Mouse (Mus musculus): ENCODE results near the gene Rspry1. TPM values are rescaled to one million over a fixed set of nuclear protein-coding genes. Genes with fewer than 3 reads are reported as not detected.

Rspry1 gene
- 50.8 and 54.5 TPM in 2 replicates for polyA plus RNA-seq (2015; fragmentation: Nextera tagmentation; extraction: Ambion mirVana)

DNA sequence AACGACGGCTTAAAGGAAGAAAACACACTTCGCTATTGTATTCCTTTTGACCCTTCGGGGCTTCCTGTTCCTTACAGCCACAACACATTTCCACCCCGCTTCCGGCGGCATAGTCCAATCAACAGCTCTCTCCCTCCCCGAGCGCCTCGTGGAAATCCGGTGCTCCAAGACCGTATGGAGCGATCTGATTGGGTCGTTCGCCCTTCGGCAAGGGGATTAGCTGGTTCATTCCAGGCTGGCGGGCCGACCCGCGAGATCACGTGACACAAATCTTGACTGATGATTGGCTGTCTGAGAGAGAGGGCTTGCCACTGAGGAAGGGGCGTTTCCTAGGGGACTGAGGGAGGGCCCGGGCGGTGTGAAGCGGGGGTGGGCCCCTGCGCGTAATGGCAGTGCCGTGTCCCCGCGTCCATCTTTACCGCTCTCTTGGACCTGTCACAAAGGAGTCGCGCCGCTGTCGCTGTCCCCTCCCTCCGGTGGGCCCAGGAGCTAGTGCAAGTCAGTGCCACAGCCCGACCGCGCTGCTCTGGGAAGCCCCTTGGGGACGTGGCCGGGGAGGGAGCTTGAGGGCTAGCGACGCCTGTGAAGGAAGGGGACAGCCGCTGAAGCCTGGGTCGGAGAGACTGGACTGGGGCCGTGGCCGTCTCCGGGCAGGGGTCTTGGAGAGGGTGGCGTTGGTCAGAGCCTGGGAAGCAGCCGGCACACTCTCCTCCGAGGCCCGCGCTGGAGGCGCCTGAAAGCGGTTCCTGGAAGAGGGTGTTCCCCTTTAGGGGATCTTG lies at the start of gene Rspry1, which contains the start of gene Fam192a:
Rspry1 (plus strand) TSS at position 331 of the 779 bp plus-strand sequence.
Fam192a (minus strand) TSS at position 391 of the 779 bp plus-strand sequence.
- no peaks in the 10 kb centered on the region for H3K9me3 ChIP-seq (ENCODE audit: control insufficient read depth, low read length)
- H3K4me1 ChIP-seq (replicated peaks; ENCODE audit: control insufficient read depth, insufficient read depth, low read length): peaks cover 25% of the 10 kb centered on the region
- peak within 1 kb of the TSS; percentile 99 for H3K9ac ChIP-seq (replicated peaks; ENCODE audit: low read depth, low read length)
- H3K36me3 ChIP-seq (ENCODE audit: control insufficient read depth, insufficient read depth): no peaks in the 10 kb centered on the region
- peak; percentile 99 for ATAC-seq
- WGBS: under 1% methylated on average over 53 of the region's 55 CpGs
- H3K27ac ChIP-seq (ENCODE audit: low read length): peak within 1 kb of the TSS; percentile 90
- peak within 1 kb of the TSS; percentile 92 for H3K4me3 ChIP-seq (replicated peaks; ENCODE audit: low read length)
- peak within 1 kb of the TSS; percentile 99 for H3K4me2 ChIP-seq (ENCODE audit: low read length)
- H3K27me3 ChIP-seq (replicated peaks; ENCODE audit: control insufficient read depth, insufficient read depth, low read length): no peaks in the 10 kb centered on the region

DNA sequence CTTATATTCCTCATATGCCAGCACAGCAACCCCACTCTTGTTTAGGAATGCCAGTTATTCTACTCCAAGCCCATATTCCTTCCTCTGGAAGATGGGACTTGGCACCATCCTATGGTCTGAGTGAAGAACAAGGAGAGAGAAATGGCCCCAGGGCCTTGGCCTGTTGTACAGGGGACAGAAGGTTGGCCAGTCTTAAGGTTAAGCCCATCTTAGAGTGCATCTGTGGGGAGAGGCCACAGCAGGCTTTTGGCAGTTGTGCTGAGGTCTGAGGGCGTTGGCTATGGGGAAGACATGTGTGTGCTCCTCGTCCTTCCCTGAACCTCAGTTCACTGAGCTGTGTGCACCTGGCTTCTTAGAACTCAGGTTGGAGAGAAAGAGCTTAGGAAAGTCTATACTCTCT lies 49.0 kb upstream of the Rspry1 start:
- no peaks in the 10 kb centered on the region for H3K9me3 ChIP-seq (ENCODE audit: control insufficient read depth, low read length)
- H3K27me3 ChIP-seq (replicated peaks; ENCODE audit: control insufficient read depth, insufficient read depth, low read length): no peaks in the 10 kb centered on the region
- no peak overlapping the region for H3K9ac ChIP-seq (replicated peaks; ENCODE audit: low read depth, low read length)
- no peaks in the 10 kb centered on the region for H3K36me3 ChIP-seq (ENCODE audit: control insufficient read depth, insufficient read depth)
- peaks cover 19% of the 10 kb centered on the region for H3K4me1 ChIP-seq (replicated peaks; ENCODE audit: control insufficient read depth, insufficient read depth, low read length)
- no peak overlapping the region for H3K27ac ChIP-seq (ENCODE audit: low read length)
- H3K4me2 ChIP-seq (ENCODE audit: low read length): no peak overlapping the region
- WGBS: 60% methylated on average over 2 of the region's 2 CpGs
- H3K4me3 ChIP-seq (replicated peaks; ENCODE audit: low read length): no peak overlapping the region
- ATAC-seq: no peak

DNA sequence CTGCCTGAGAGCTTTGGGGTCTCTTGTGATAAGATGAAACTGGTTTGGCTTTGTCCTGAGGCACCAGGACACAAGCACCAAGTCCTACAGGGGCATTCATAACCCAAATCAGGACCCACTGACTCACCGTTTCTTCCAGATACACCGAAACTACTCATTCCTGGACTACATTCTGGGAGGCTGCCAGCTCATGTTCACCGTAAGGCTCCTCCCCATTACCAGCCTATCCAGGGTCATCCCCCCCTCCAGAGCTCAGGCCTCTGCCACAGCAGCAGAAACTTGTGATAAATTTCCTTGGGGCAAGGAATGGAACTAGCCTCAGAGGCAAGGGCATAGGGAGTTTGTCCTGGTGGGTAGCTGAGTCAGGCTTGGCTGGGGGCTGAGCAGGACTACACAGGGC lies 44.5 kb upstream of the Rspry1 start:
- 58% methylated on average over 3 of the region's 3 CpGs for WGBS
- no peaks in the 10 kb centered on the region for H3K27me3 ChIP-seq (replicated peaks; ENCODE audit: control insufficient read depth, insufficient read depth, low read length)
- no peak overlapping the region for H3K4me2 ChIP-seq (ENCODE audit: low read length)
- peaks cover 7% of the 10 kb centered on the region; the same call in 1 of the 2 replicates for H3K4me1 ChIP-seq (replicated peaks; ENCODE audit: control insufficient read depth, insufficient read depth, low read length)
- no peak overlapping the region for H3K27ac ChIP-seq (ENCODE audit: low read length)
- no peaks in the 10 kb centered on the region for H3K36me3 ChIP-seq (ENCODE audit: control insufficient read depth, insufficient read depth)
- H3K9me3 ChIP-seq (ENCODE audit: control insufficient read depth, low read length): no peaks in the 10 kb centered on the region
- H3K9ac ChIP-seq (replicated peaks; ENCODE audit: low read depth, low read length): no peak overlapping the region
- no peak for ATAC-seq
- H3K4me3 ChIP-seq (replicated peaks; ENCODE audit: low read length): no peak overlapping the region

DNA sequence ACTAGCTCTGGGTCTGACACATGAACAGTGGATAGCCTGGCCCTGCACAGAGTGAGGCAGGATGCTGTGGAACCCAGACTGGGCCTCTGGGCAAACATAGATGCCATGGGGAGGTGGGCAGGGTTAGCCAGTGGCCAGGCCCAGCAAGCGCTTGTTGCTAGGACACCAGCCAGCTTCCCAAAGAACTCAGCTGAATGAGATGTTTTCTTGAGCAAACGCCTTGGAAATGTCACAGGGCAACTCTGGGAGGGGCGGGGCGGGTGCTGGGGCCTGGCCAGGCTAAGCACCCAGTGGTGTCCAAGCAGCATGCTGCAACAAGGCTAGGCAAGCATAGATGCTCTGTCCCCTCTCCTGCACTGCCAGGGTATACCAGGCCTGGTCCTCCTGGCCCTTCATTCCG lies 40.5 kb upstream of the Rspry1 start:
- H3K4me2 ChIP-seq (ENCODE audit: low read length): no peak overlapping the region
- ATAC-seq: peak; percentile 81
- H3K4me3 ChIP-seq (replicated peaks; ENCODE audit: low read length): no peak overlapping the region
- H3K9ac ChIP-seq (replicated peaks; ENCODE audit: low read depth, low read length): no peak overlapping the region
- peaks cover 13% of the 10 kb centered on the region for H3K4me1 ChIP-seq (replicated peaks; ENCODE audit: control insufficient read depth, insufficient read depth, low read length)
- no peak overlapping the region for H3K27ac ChIP-seq (ENCODE audit: low read length)
- H3K27me3 ChIP-seq (replicated peaks; ENCODE audit: control insufficient read depth, insufficient read depth, low read length): no peaks in the 10 kb centered on the region
- no peaks in the 10 kb centered on the region for H3K9me3 ChIP-seq (ENCODE audit: control insufficient read depth, low read length)
- WGBS: 15% methylated on average over 5 of the region's 5 CpGs
- no peaks in the 10 kb centered on the region for H3K36me3 ChIP-seq (ENCODE audit: control insufficient read depth, insufficient read depth)

DNA sequence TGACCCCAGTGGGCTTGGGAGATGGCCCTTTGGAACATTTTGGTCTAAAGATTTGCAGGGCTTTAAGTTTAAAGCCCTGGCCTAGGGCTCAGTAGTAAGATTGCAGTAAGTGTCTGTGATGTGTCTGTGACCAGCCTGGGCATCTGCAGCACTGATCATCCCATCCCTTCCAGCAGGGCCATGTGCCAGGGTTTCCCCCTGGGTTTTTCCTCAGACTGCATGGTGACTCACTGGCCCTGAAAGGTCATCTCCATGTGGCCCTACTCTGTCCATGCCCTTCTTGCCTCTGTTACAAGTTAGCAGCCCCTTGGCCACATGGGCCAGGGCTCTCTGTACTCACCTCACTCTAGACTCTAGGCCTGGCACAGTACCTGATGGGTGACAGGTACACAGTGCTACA lies 37.3 kb upstream of the Rspry1 start:
- H3K9ac ChIP-seq (replicated peaks; ENCODE audit: low read depth, low read length): no peak overlapping the region
- H3K4me1 ChIP-seq (replicated peaks; ENCODE audit: control insufficient read depth, insufficient read depth, low read length): peaks cover 29% of the 10 kb centered on the region
- H3K36me3 ChIP-seq (ENCODE audit: control insufficient read depth, insufficient read depth): no peaks in the 10 kb centered on the region
- no peak overlapping the region for H3K4me3 ChIP-seq (replicated peaks; ENCODE audit: low read length)
- no peaks in the 10 kb centered on the region for H3K27me3 ChIP-seq (replicated peaks; ENCODE audit: control insufficient read depth, insufficient read depth, low read length)
- H3K27ac ChIP-seq (ENCODE audit: low read length): no peak overlapping the region
- ATAC-seq: no peak
- H3K4me2 ChIP-seq (ENCODE audit: low read length): no peak overlapping the region
- no peaks in the 10 kb centered on the region for H3K9me3 ChIP-seq (ENCODE audit: control insufficient read depth, low read length)

DNA sequence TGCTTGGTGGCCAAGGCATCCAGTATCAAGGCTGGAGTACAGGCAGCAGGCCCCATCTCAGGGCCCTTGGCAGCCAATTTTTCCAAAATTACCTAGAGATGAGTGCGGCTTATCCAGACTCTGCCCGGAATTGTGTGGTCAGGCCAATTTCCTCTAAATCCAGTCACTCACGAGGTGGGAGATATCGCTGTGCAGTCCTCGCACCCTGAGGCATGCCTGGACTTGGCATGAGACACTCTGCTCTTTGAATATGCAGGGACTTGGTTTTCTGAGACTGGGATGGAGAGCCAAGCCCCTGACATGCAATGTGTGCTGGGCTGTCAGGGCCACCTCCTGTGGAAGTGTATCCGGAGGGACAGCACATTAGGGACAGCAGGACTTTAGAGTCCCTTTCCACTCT lies 35.7 kb upstream of the Rspry1 start:
- no peak overlapping the region for H3K9ac ChIP-seq (replicated peaks; ENCODE audit: low read depth, low read length)

DNA sequence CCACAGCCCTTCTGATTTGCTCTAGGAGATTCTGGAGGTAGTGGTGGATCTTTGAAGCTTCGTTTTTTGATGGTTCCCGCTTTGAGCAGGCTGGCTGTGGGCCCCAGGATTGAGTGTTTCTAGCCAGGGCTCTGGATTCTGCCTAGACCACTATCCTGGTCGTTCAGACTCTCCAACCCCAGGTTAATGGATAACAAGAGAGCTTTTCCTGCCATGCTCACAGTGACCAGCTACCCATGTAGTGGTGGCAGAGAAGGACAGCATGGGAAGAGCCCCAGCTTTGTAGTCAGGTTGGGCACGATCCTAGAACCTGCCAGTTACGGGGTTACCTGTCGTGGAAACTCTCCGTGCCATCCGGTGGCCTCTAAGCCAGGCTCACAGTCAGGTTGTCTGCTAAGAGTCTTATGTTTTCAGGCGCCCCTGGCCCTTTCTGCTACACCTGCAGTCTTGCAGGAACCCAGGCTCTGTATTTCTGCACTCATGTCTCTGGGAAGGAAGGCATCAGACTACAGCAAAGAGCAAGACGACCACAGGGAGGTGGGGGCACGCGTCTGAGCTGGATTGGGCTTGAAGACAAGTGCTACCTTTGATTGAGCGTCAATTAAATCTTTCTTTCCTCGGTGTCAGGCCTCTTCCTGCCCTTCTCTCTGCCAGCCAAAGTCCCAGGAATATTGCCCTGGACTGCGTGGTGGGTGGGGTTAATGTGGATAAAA lies 35.1 kb upstream of the Rspry1 start:
- Histone ChIP-seq H3K9ac (replicated peaks; ENCODE audit: low read depth, low read length) (peak overlapping the region; percentile 24), H3K4me2 (ENCODE audit: low read length) (peak overlapping the region; percentile 32), H3K36me3 (ENCODE audit: control insufficient read depth, insufficient read depth) (no peaks in the 10 kb centered on the region), H3K4me3 (replicated peaks; ENCODE audit: low read length) (no peak overlapping the region), H3K9me3 (ENCODE audit: control insufficient read depth, low read length) (no peaks in the 10 kb centered on the region), H3K27me3 (replicated peaks; ENCODE audit: control insufficient read depth, insufficient read depth, low read length) (no peaks in the 10 kb centered on the region), H3K27ac (ENCODE audit: low read length) (peak overlapping the region; percentile 82), H3K4me1 (replicated peaks; ENCODE audit: control insufficient read depth, insufficient read depth, low read length) (peaks cover 23% of the 10 kb centered on the region)
- ATAC-seq: peak; percentile 57
- WGBS: 37% methylated on average over 15 of the region's 15 CpGs

More for the DNA sequence above, 35.7 kb upstream of the Rspry1 start:
- Histone ChIP-seq H3K27me3 (replicated peaks; ENCODE audit: control insufficient read depth, insufficient read depth, low read length) (no peaks in the 10 kb centered on the region), H3K4me1 (replicated peaks; ENCODE audit: control insufficient read depth, insufficient read depth, low read length) (peaks cover 28% of the 10 kb centered on the region), H3K4me2 (ENCODE audit: low read length) (no peak overlapping the region), H3K27ac (ENCODE audit: low read length) (peak overlapping the region; percentile 82; the same call in 1 of the 2 replicates), H3K36me3 (ENCODE audit: control insufficient read depth, insufficient read depth) (no peaks in the 10 kb centered on the region), H3K9me3 (ENCODE audit: control insufficient read depth, low read length) (no peaks in the 10 kb centered on the region), H3K4me3 (replicated peaks; ENCODE audit: low read length) (no peak overlapping the region)
- ATAC-seq: no peak
- 45% methylated on average over 6 of the region's 6 CpGs for WGBS

DNA sequence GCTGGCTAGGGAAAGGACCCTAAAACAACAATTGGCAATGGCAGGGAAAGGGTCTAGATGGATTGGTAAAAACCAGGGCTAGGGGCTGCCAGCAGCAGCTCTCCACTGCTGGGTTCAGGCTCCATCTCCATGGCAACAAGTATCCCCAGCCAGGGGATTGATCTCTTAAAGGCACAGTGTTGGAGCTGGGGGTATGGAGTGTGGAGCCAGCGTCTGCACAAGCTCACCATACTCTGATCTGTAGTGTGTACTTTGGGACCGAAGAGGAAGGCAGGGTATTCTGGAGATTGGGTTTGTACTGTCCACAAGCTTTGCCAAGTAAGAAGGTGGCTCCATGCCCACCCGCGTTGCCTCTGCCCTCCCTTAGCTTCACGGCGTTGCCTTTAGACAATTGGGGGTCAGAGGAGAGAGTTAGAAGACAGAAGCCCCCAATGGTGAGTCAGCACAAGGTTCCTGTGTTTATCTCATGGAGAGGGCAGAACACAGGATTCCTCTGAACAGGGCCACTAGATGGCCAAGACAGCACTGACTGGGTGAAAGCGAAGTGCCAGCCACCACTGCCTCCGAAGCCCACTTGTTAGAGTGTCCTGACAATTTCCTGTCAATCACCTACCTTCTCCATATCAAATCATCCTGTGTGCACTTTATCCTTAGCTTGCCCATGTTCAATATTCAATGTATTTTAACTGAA lies 34.4 kb upstream of the Rspry1 start:
- Histone ChIP-seq H3K4me3 (replicated peaks; ENCODE audit: low read length) (no peak overlapping the region), H3K9ac (replicated peaks; ENCODE audit: low read depth, low read length) (peak overlapping the region; percentile 11; the same call in 1 of the 2 replicates), H3K9me3 (ENCODE audit: control insufficient read depth, low read length) (no peaks in the 10 kb centered on the region), H3K27me3 (replicated peaks; ENCODE audit: control insufficient read depth, insufficient read depth, low read length) (no peaks in the 10 kb centered on the region), H3K27ac (ENCODE audit: low read length) (peak overlapping the region; percentile 82), H3K4me2 (ENCODE audit: low read length) (peak overlapping the region; percentile 32), H3K36me3 (ENCODE audit: control insufficient read depth, insufficient read depth) (no peaks in the 10 kb centered on the region), H3K4me1 (replicated peaks; ENCODE audit: control insufficient read depth, insufficient read depth, low read length) (peaks cover 23% of the 10 kb centered on the region)
- 37% methylated on average over 8 of the region's 8 CpGs for WGBS
- ATAC-seq: peak; percentile 92

DNA sequence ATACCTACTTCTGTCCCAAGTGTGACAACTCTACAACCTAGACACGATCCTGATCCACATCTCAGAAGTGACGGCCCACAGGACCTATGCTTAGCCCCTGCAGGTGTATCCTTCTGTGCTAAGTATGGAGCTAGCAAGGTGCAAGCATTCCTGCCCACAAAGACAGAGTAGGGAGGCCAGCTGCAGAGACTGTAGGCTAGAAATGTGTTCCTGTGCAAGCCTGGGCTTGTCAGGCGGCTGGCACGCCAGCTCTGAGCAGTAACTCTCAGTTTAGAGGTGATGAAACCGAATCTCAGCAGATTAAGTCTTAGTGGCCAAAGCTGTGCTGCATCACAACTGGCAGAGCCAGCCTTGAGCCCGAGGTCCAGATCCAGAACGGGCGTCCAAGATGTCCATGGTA lies 33.6 kb upstream of the Rspry1 start:
- Histone ChIP-seq H3K4me3 (replicated peaks; ENCODE audit: low read length) (no peak overlapping the region), H3K4me2 (ENCODE audit: low read length) (no peak overlapping the region), H3K36me3 (ENCODE audit: control insufficient read depth, insufficient read depth) (no peaks in the 10 kb centered on the region; the same call in 1 of the 2 replicates), H3K27ac (ENCODE audit: low read length) (no peak overlapping the region), H3K4me1 (replicated peaks; ENCODE audit: control insufficient read depth, insufficient read depth, low read length) (peaks cover 23% of the 10 kb centered on the region), H3K27me3 (replicated peaks; ENCODE audit: control insufficient read depth, insufficient read depth, low read length) (no peaks in the 10 kb centered on the region), H3K9me3 (ENCODE audit: control insufficient read depth, low read length) (no peaks in the 10 kb centered on the region), H3K9ac (replicated peaks; ENCODE audit: low read depth, low read length) (no peak overlapping the region)
- no peak for ATAC-seq
- 91% methylated on average over 8 of the region's 8 CpGs for WGBS
